18 mouse cellular contexts compared by ENCODE assay signal in genomic region chr4:85782511-85782910, GRCm38 (mm10).
DNase-seq lines count a peak whose midpoint lies in the region; ATAC-seq and TF ChIP-seq lines count a peak whose summit lies in the region.
"Had no signal": no experiment of that assay in that cellular context is flagged by ENCODE, and none has a peak within 500 bp of the region (broad histone marks: within the 10 kb centered on the region; RNA-seq: fewer than 3 reads in every experiment).

No protein-coding gene starts in this region.

- no peaks in the 10 kb centered on the region for H3K36me3 ChIP-seq in hindbrain, embryonic 10.5 days
- no peaks in the 10 kb centered on the region for H3K36me3 ChIP-seq in midbrain, embryonic 11.5 days (ENCODE audit: control insufficient read depth, insufficient read depth, low read length)
- H3K36me3 ChIP-seq in neural tube, embryonic 14.5 days (ENCODE audit: control insufficient read depth, insufficient read depth, low read length): no peaks in the 10 kb centered on the region
- H3K36me3 ChIP-seq in thymus, adult 2 months (ENCODE audit: control insufficient read depth, insufficient read depth, low read length): no peaks in the 10 kb centered on the region
- H3K36me3 ChIP-seq: embryonic facial prominence, embryonic 12.5 days; heart, embryonic 12.5 days; limb, embryonic 10.5 days; liver, embryonic 12.5 days had no signal

- H3K4me3 ChIP-seq in hindbrain, embryonic 10.5 days: no peak overlapping the region
- H3K4me3 ChIP-seq in midbrain, embryonic 11.5 days (ENCODE audit: low read depth, low read length): no peak overlapping the region
- H3K4me3 ChIP-seq in neural tube, embryonic 14.5 days (ENCODE audit: low read depth, low read length): no peak overlapping the region
- no peak overlapping the region for H3K4me3 ChIP-seq in thymus, adult 2 months (ENCODE audit: control insufficient read depth, insufficient read depth, low read length)
- H3K4me3 ChIP-seq: embryonic facial prominence, embryonic 12.5 days; heart, embryonic 12.5 days; limb, embryonic 10.5 days; liver, embryonic 12.5 days had no signal

- WGBS in hindbrain, embryonic 10.5 days: 12% methylated on average over 5 of the region's 5 CpGs
- WGBS in midbrain, embryonic 11.5 days: 4% methylated on average over 5 of the region's 5 CpGs
- WGBS in neural tube, embryonic 14.5 days: 7% methylated on average over 5 of the region's 5 CpGs
- 68% methylated on average over 5 of the region's 5 CpGs for WGBS in thymus, adult 2 months

- peak overlapping the region; percentile 15; the same call in 1 of the 2 replicates for H3K4me2 ChIP-seq in midbrain, embryonic 11.5 days
- H3K4me2 ChIP-seq in neural tube, embryonic 14.5 days (ENCODE audit: low read depth, low read length): no peak overlapping the region
- H3K4me2 ChIP-seq: embryonic facial prominence, embryonic 12.5 days; heart, embryonic 12.5 days; liver, embryonic 12.5 days had no signal

- no peak for TF ChIP-seq POLR2A in thymus, adult 2 months (IDR thresholded peaks at IDR 0.05; ENCODE audit: control insufficient read depth, extremely low read depth, insufficient read depth, low read length, poor library complexity)

- TF ChIP-seq CTCF in thymus, adult 2 months (IDR thresholded peaks at IDR 0.05; ENCODE audit: borderline replicate concordance, control insufficient read depth, extremely low read depth, insufficient read depth, low read length, poor library complexity): no peak

- intact Hi-C loops in left cerebral cortex, postnatal 14 days (cut with DNase I): no loop called here

- ATAC-seq in midbrain, embryonic 11.5 days (ENCODE audit: low FRiP score): peak; percentile 54
- ATAC-seq in neural tube, embryonic 14.5 days (ENCODE audit: low read depth): peak; percentile 34; the same call in 1 of the 2 replicates
- ATAC-seq: activated CD4-positive, CD25-positive, alpha-beta regulatory T cell, adult 4 months; liver, embryonic 12.5 days had no signal

- H3K9ac ChIP-seq in midbrain, embryonic 11.5 days (ENCODE audit: low read length): no peak overlapping the region
- H3K9ac ChIP-seq in neural tube, embryonic 14.5 days (replicated peaks; ENCODE audit: low read depth, low read length): no peak overlapping the region
- H3K9ac ChIP-seq: embryonic facial prominence, embryonic 12.5 days; heart, embryonic 12.5 days; liver, embryonic 12.5 days had no signal

- peak; percentile 17 for DNase-seq in embryo, embryonic 10 days (ENCODE audit: low spot score)
- DNase-seq in embryo, embryonic 9.5 days (ENCODE audit: extremely low spot score): no peak
- peak; percentile 6 for DNase-seq in hindbrain, embryonic 10.5 days (ENCODE audit: low spot score)
- DNase-seq in midbrain, embryonic 11.5 days (ENCODE audit: low spot score, missing footprints): peak; percentile 87
- DNase-seq in thymus, adult 2 months: no peak
- DNase-seq in lung, adult 18-20 months: no peak
- DNase-seq in left cerebral cortex, postnatal 14 days (ENCODE audit: low spot score in 2 of 2): no peak
- DNase-seq: adrenal gland, postnatal 36 days; heart, postnatal 4 days; kidney, adult 2 months; kidney, postnatal 4 days had no signal

- peaks cover 29% of the 10 kb centered on the region for H3K4me1 ChIP-seq in hindbrain, embryonic 10.5 days (replicated peaks)
- H3K4me1 ChIP-seq in midbrain, embryonic 11.5 days (ENCODE audit: control insufficient read depth, insufficient read depth, low read length): peaks cover 23% of the 10 kb centered on the region
- H3K4me1 ChIP-seq in neural tube, embryonic 14.5 days (ENCODE audit: control insufficient read depth, insufficient read depth, low read length): no peaks in the 10 kb centered on the region
- no peaks in the 10 kb centered on the region for H3K4me1 ChIP-seq in thymus, adult 2 months (replicated peaks; ENCODE audit: control insufficient read depth, insufficient read depth, low read length)
- H3K4me1 ChIP-seq: heart, embryonic 12.5 days; liver, embryonic 12.5 days had no signal

- peaks cover 63% of the 10 kb centered on the region for H3K27me3 ChIP-seq in hindbrain, embryonic 10.5 days (ENCODE audit: insufficient read depth, poor library complexity, severe bottlenecking)
- H3K27me3 ChIP-seq in midbrain, embryonic 11.5 days (ENCODE audit: control insufficient read depth, insufficient read depth, low read length): peaks cover 11% of the 10 kb centered on the region
- H3K27me3 ChIP-seq in neural tube, embryonic 14.5 days (ENCODE audit: control insufficient read depth, insufficient read depth, low read length): no peaks in the 10 kb centered on the region
- no peaks in the 10 kb centered on the region for H3K27me3 ChIP-seq in thymus, adult 2 months (ENCODE audit: control insufficient read depth, insufficient read depth, low read length)
- H3K27me3 ChIP-seq: CH12.LX; heart, embryonic 12.5 days; liver, embryonic 12.5 days had no signal

- no peaks in the 10 kb centered on the region for H3K9me3 ChIP-seq in hindbrain, embryonic 10.5 days
- H3K9me3 ChIP-seq in midbrain, embryonic 11.5 days (ENCODE audit: control insufficient read depth, low read length): no peaks in the 10 kb centered on the region
- H3K9me3 ChIP-seq in neural tube, embryonic 14.5 days (ENCODE audit: control insufficient read depth, low read length): no peaks in the 10 kb centered on the region
- H3K9me3 ChIP-seq: embryonic facial prominence, embryonic 12.5 days; heart, embryonic 12.5 days; limb, embryonic 10.5 days; liver, embryonic 12.5 days had no signal

- no peak overlapping the region for H3K27ac ChIP-seq in hindbrain, embryonic 10.5 days
- no peak overlapping the region for H3K27ac ChIP-seq in midbrain, embryonic 11.5 days (ENCODE audit: low read depth, low read length)
- no peak overlapping the region for H3K27ac ChIP-seq in neural tube, embryonic 14.5 days (ENCODE audit: low read depth, low read length)
- H3K27ac ChIP-seq in thymus, adult 2 months (ENCODE audit: control insufficient read depth, insufficient read depth, low read length): no peak overlapping the region
- H3K27ac ChIP-seq: embryonic facial prominence, embryonic 12.5 days; limb, embryonic 10.5 days; liver, embryonic 12.5 days had no signal

Comparison
In these comparisons a context has a peak if more than half of its experiments do, and no peak if none do; other contexts are left out.
1. DNase-seq: peak in embryo, embryonic 10 days (single experiment), hindbrain, embryonic 10.5 days (single experiment) and midbrain, embryonic 11.5 days (single experiment); none in embryo, embryonic 9.5 days (single experiment), thymus, adult 2 months (single experiment), lung, adult 18-20 months (0 of 2) and left cerebral cortex, postnatal 14 days (0 of 2).